Mouse (Mus musculus) neural tube, embryonic 14.5 days (tissue): ENCODE measurements at regions not wholly inside any gene's neighbourhood (a gene's known extent, or its start where the extent isn't known, plus 50 kb on each side); places are given as distances from the start of the nearest gene placed in this dataset.

ENCODE experiments used
- ATAC-seq: fragments of 200-750 bp; cut with Nextera tagmentation; 2 replicates; pipeline ENCODE4 v1.8.0; 2017; ENCODE audit warnings: low read depth, mild to moderate bottlenecking, moderate TSS enrichment, moderate library complexity
- H3K27ac ChIP-seq: fragments of 300-500 bp; sonication (generic); 2 replicates; pipeline ENCODE4 v1.5.1; 2014; ENCODE audit warnings: low read depth, mild to moderate bottlenecking, control low read depth, low read length, moderate library complexity, mixed read lengths
- H3K27me3 ChIP-seq: fragments of 300-500 bp; sonication (generic); 2 replicates; pipeline ENCODE4 v1.6.1; 2014; ENCODE audit warnings: low read length; ENCODE audit not compliant: control insufficient read depth, insufficient read depth
- H3K36me3 ChIP-seq: fragments of 300-500 bp; sonication (generic); 2 replicates; pipeline ENCODE4 v1.6.1; 2014; ENCODE audit warnings: low read length, mixed read lengths; ENCODE audit not compliant: control insufficient read depth, insufficient read depth
- H3K4me1 ChIP-seq: fragments of 300-500 bp; sonication (generic); 2 replicates; pipeline ENCODE4 v1.6.1; 2014; ENCODE audit warnings: low read length; ENCODE audit not compliant: control insufficient read depth, insufficient read depth
- H3K4me2 ChIP-seq: fragments of 300-500 bp; sonication (generic); 2 replicates; pipeline ENCODE4 v1.6.1; 2014; ENCODE audit warnings: mild to moderate bottlenecking, low read depth, low read length, control low read depth
- H3K4me3 ChIP-seq: fragments of 300-500 bp; sonication (generic); 2 replicates; pipeline ENCODE4 v1.5.1; 2014; ENCODE audit warnings: low read depth, low read length, control low read depth, mixed read lengths
- H3K9ac ChIP-seq: fragments of 300-500 bp; sonication (generic); replicated peaks from 2 replicates; pipeline ENCODE4 v1.6.1; 2014; ENCODE audit warnings: low read depth, mild to moderate bottlenecking, control low read depth, low read length, mixed read lengths
- H3K9me3 ChIP-seq: fragments of 300-500 bp; sonication (generic); 2 replicates; pipeline ENCODE4 v1.6.1; 2016; ENCODE audit warnings: low read length; ENCODE audit not compliant: control insufficient read depth
- WGBS: fragments of 180-500 bp; shearing (Covaris S2); extraction: QIAGEN DNeasy Blood & Tissue Kit; methylation state at CpG from one replicate; pipeline ENCODE4 v1.1.7; 2014; 5-methylcytosine and 5-hydroxymethylcytosine counted together

GRCm38 (mm10) chr3:40472766-40473165 is 58.3 kb upstream of the Intu start:
- H3K4me1 ChIP-seq = no peaks in the 10 kb centered on the region
- H3K9ac ChIP-seq = no peak overlapping the region
- no peak overlapping the region for H3K4me2 ChIP-seq
- H3K9me3 ChIP-seq = no peaks in the 10 kb centered on the region
- no peak for ATAC-seq
- H3K27me3 ChIP-seq = no peaks in the 10 kb centered on the region
- no peak overlapping the region for H3K27ac ChIP-seq
- 93% methylated on average over 6 of the region's 6 CpGs for WGBS
- no peaks in the 10 kb centered on the region for H3K36me3 ChIP-seq
- H3K4me3 ChIP-seq = no peak overlapping the region

- Histone ChIP-seq H3K27ac (no peak overlapping the region), H3K9ac (no peak overlapping the region), H3K4me1 (no peaks in the 10 kb centered on the region), H3K9me3 (no peaks in the 10 kb centered on the region), H3K4me2 (no peak overlapping the region), H3K27me3 (no peaks in the 10 kb centered on the region), H3K4me3 (no peak overlapping the region), H3K36me3 (no peaks in the 10 kb centered on the region)
- 84% methylated on average over 15 of the region's 15 CpGs for WGBS
- ATAC-seq = no peak
Measured at GRCm38 (mm10) chr3:40480258-40480951, 50.7 kb upstream of the Intu start.
